Mouse (Mus musculus) frontal cortex, postnatal 36 days (tissue): ENCODE results near the gene Arntl.

Experiments used
- DNase-seq, 2 experiments: peaks; one replicate each; pipeline ENCODE4 v3.0.0; 2022; ENCODE audit warnings: low spot score in 2 of 2

The Arntl gene

GRCm38 (mm10) chr7:113292193-113292592, 84.9 kb downstream of the Arntl start:
- DNase-seq, result no peak

- DNase-seq, result no peak
These were observed 87.3 kb downstream of the Arntl start for GRCm38 (mm10) chr7:113294598-113294997.

GRCm38 (mm10) chr7:113295077-113295890, 88.0 kb downstream of the Arntl start:
- DNase-seq, result no peak

GRCm38 (mm10) chr7:113297813-113298212, 90.5 kb downstream of the Arntl start:
- no peak for DNase-seq

GRCm38 (mm10) chr7:113310136-113310535, 102.9 kb downstream of the Arntl start:
- no peak for DNase-seq

- peak; percentile 68 to 79 for DNase-seq
These were observed 104.5 kb downstream of the Arntl start for GRCm38 (mm10) chr7:113311784-113312183.

- DNase-seq, result no peak
These were observed 112.9 kb downstream of the Arntl start for GRCm38 (mm10) chr7:113320128-113320527.

GRCm38 (mm10) chr7:113334036-113334435, 126.8 kb downstream of the Arntl start:
- no peak for DNase-seq

GRCm38 (mm10) chr7:113335250-113335649, 128.0 kb downstream of the Arntl start:
- no peak for DNase-seq

- DNase-seq, result peak; percentile 66 to 90
These were observed 140.0 kb downstream of the Arntl start for GRCm38 (mm10) chr7:113347271-113347670.

GRCm38 (mm10) chr7:113347694-113348093, 140.4 kb downstream of the Arntl start:
- no peak for DNase-seq

GRCm38 (mm10) chr7:113349089-113349488, 141.8 kb downstream of the Arntl start:
- no peak for DNase-seq
